Mouse (Mus musculus) cerebellum, adult (tissue): ENCODE data around the gene Sctr.
A peak's percentile ranks its signal among the peaks of the same experiment; 100 is the strongest.

Source experiments
- ATAC-seq: cut with Nextera tagmentation; 2 replicates; pipeline ENCODE4 v1.9.2; 2017; ENCODE audit warnings: mild to moderate bottlenecking, moderate library complexity, mixed read lengths; ENCODE audit not compliant: insufficient number of reproducible peaks, low FRiP score, low TSS enrichment

Sctr gene

GRCm38 (mm10) chr1:120066159-120066558, 59.5 kb downstream of the Sctr start:
- no peak for ATAC-seq

- no peak for ATAC-seq
Measured at GRCm38 (mm10) chr1:120066625-120067024, 59.9 kb downstream of the Sctr start.

- ATAC-seq = no peak
Measured at GRCm38 (mm10) chr1:120069120-120069519, 62.4 kb downstream of the Sctr start.

- ATAC-seq = no peak
Measured at GRCm38 (mm10) chr1:120070168-120070567, 63.5 kb downstream of the Sctr start.

- ATAC-seq = no peak
Measured at GRCm38 (mm10) chr1:120071133-120071532, 64.4 kb downstream of the Sctr start.

- 0 out of 2 replicates have a peak, but pooled peaks have one; percentile 11 for ATAC-seq
Measured at GRCm38 (mm10) chr1:120072900-120073299, 66.2 kb downstream of the Sctr start.

- ATAC-seq = peak; percentile 11; the same call in 1 of the 2 replicates
Measured at GRCm38 (mm10) chr1:120073519-120074306, 67.0 kb downstream of the Sctr start, which contains the start of gene Tmem37. TSS of gene Tmem37 (minus strand) at chr1:120074074.

- no peak for ATAC-seq
Measured at GRCm38 (mm10) chr1:120074307-120074702, 67.6 kb downstream of the Sctr start.

- ATAC-seq = peak; percentile 7; the same call in 1 of the 2 replicates
Measured at GRCm38 (mm10) chr1:120074931-120075330, 68.2 kb downstream of the Sctr start.

- ATAC-seq = no peak
Measured at GRCm38 (mm10) chr1:120075507-120075906, 68.8 kb downstream of the Sctr start.

GRCm38 (mm10) chr1:120077746-120078410, 71.2 kb downstream of the Sctr start:
- no peak for ATAC-seq

- ATAC-seq = no peak
Measured at GRCm38 (mm10) chr1:120080632-120081031, 73.9 kb downstream of the Sctr start.

- no peak for ATAC-seq
Measured at GRCm38 (mm10) chr1:120082957-120083585, 76.4 kb downstream of the Sctr start.

- no peak for ATAC-seq
Measured at GRCm38 (mm10) chr1:120083921-120084517, 77.3 kb downstream of the Sctr start.

- ATAC-seq = no peak
Measured at GRCm38 (mm10) chr1:120085696-120086095, 79.0 kb downstream of the Sctr start.

- no peak for ATAC-seq
Measured at GRCm38 (mm10) chr1:120086644-120087043, 80.0 kb downstream of the Sctr start.

- no peak for ATAC-seq
Measured at GRCm38 (mm10) chr1:120089180-120089579, 82.5 kb downstream of the Sctr start.

GRCm38 (mm10) chr1:120090880-120091570, 84.3 kb downstream of the Sctr start:
- ATAC-seq = no peak

- ATAC-seq = peak; percentile 76
Measured at GRCm38 (mm10) chr1:120093482-120094134, 86.9 kb downstream of the Sctr start.

GRCm38 (mm10) chr1:120094920-120095319, 88.2 kb downstream of the Sctr start:
- ATAC-seq = no peak
